Mouse (Mus musculus) left cerebral cortex, adult 2 months (tissue): ENCODE measurements around the gene Gm20425. TPM values are rescaled to one million over a fixed set of nuclear protein-coding genes. Genes with fewer than 3 reads are reported as not detected.

ENCODE experiments used
- DNase-seq, 2 experiments: peaks; one replicate each; pipeline ENCODE4 v3.0.0; 2021 to 2022; ENCODE audit warnings: low spot score in 2 of 2, mixed read lengths in 1 of 2; ENCODE audit errors: extremely low spot score in 1 of 2
- H3K27ac ChIP-seq: fragments of 200-600 bp; 2 replicates; pipeline ENCODE4 v1.8.1; 2022
- H3K4me3 ChIP-seq: fragments of 200-600 bp; 2 replicates; pipeline ENCODE4 v1.8.1; 2022
- CTCF ChIP-seq: fragments of 200-600 bp; IDR thresholded peaks from 2 replicates; pipeline ENCODE4 v1.8.1; 2022; ENCODE audit warnings: antibody characterized with exemption, mild to moderate bottlenecking, moderate library complexity
- intact Hi-C: fragments of 180-260 bp; cut with DNase I; formaldehyde crosslinking; loops from one replicate; pipeline ENCODE4 v1.15.1; 2025
- total RNA-seq, 2 experiments: library from RNA; stranded (reverse); gene quantifications; 2 replicates each; pipeline ENCODE4 v1.2.3; 2021

Gm20425 gene
- total RNA-seq, 2 experiments from 2014 or later = 8.5 to 11.7 TPM

DNA sequence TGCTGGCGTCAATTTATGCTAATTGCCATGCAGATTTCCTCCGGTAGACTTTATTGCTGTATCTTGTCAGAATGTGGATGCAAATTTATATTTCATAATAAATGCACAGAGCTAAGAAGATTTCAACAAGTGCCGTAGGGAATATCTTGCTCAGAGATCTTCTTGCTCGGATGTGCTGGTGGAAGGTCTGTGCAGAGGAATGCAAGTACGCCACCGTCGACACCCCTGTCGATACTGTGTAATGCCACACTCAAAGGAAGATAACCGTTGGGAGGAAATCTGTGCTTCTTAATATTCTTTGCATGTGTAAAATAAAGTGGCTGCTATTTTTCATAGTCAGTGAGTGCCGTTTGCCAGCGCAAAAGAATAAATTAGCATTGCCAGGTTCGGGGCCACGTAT lies 83.0 kb downstream of the Gm20425 start:
- intact Hi-C loops = loop anchor here (5.0 kb wide), 2 partner anchors 35 to 55 kb away; partner anchors contain the start of gene Rab6b
- no peak overlapping the region for H3K4me3 ChIP-seq
- DNase-seq = no peak
- no peak for TF ChIP-seq CTCF
- H3K27ac ChIP-seq = peak overlapping the region; percentile 40

DNA sequence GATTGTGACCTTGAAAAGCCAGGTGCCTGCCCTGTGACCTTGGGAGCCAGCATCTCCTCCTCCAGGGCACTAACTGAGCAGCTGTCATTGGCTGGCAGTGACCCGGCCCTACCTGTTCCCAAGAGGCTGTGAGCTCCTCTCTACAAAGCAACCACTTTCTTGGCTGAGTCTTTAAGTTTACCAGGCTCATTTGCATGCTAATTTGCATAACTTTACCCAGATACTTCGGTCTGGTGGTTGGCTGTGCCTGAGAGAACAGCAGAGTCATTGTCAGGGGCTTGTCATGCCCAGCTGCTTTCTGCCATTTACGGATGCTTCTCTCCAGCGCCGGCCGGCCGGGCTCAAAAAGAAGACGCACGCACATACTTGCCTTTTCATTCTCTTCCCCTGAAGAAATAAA lies 83.4 kb downstream of the Gm20425 start:
- H3K27ac ChIP-seq = peak overlapping the region; percentile 40
- intact Hi-C loops = loop anchor here (5.0 kb wide), 2 partner anchors 34 to 54 kb away; partner anchors contain the start of gene Rab6b
- TF ChIP-seq CTCF = no peak
- peak in 1 of 2 experiments; percentile 38 for DNase-seq
- H3K4me3 ChIP-seq = no peak overlapping the region

DNA sequence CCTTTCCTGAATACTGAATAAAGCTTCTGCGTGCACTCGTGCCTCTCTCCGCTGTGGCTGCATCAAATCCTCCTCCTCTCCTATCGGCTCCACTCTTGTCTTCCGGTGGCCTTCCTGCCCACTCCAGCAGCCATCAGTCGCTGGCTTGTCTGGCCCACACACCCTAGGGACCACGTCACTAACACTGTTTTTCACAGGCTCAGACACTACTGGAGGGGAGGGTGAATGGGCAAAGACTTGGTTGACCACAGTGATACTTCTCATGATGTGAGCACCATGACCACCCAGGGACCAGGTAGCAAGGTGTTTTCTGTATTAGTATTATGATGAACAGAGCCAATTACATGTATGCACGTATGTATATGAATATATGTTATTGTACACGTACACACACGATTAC lies 83.8 kb downstream of the Gm20425 start:
- Histone ChIP-seq H3K4me3 (no peak overlapping the region), H3K27ac (peak overlapping the region; percentile 40; the same call in 1 of the 2 replicates)
- no peak for DNase-seq
- no peak for TF ChIP-seq CTCF
- intact Hi-C loops = loop anchor here (5.0 kb wide), 2 partner anchors 34 to 54 kb away; partner anchors contain the start of gene Rab6b

DNA sequence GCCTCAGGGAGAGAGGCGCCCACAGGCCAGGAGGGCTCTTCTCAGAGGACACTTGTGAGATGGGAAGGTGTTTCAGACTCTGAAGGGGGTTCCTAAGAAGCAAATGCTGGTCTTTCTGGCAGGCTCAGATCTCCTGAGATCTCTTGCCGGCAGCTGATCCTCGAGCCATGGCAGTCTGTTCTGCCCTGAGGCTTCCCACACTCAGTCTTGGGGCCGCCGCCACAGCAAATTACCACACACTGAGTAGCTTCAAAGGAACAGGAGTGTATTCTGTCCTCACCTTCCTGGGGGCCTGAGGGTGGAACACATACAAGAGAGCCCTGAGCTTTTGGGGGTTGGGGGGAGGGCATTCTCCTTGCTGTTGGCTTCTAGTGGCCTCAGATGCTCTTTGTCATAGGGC lies 84.8 kb downstream of the Gm20425 start:
- no peak for DNase-seq
- intact Hi-C loops = loop anchor here (5.0 kb wide), 2 partner anchors 33 to 53 kb away; partner anchors contain the start of gene Rab6b

DNA sequence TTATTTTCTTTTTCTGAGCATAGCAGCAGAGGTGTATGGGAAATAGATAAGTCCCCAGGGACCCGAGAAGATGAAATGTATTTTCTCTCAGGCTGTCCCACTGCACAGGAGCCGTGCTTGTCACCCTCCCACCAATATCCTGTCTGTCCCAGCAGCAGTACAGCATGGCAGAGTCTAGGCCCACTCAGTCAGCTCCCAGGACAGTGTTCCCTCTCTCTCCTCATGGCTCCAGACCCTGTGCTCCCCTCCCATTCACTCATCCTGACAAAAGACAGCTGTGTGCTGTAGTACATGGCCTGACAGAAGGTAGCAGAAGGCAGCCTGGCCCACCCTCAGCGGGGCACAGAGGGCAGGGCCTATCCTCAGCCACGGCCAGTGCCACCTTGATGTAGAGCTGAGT lies 86.2 kb downstream of the Gm20425 start:
- intact Hi-C loops = no loop called here

More for the DNA sequence above, 84.8 kb downstream of the Gm20425 start:
- H3K27ac ChIP-seq = peak overlapping the region; percentile 48; the same call in 1 of the 2 replicates
- no peak for TF ChIP-seq CTCF
- no peak overlapping the region for H3K4me3 ChIP-seq

DNA sequence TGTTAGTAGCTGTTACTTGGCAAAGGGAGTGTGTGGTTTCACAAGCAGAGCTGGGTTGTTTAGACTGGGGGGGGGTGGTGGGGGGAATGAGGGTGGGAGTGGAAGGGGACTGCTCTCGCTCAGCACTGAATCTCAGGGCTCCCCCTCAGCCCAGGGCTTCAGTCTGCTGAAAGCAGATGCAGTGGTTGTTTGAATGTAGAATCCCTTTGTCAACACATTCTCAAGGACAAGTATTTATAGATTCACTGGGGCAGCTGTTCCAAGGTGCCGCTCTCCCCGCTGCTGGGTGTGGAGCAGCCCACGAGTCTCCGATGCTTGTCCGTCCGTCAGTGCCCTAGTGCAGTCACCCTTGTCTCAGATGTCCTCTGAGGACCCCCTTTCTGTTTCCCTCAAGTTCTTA lies 88.8 kb downstream of the Gm20425 start:
- no peak overlapping the region for H3K4me3 ChIP-seq
- DNase-seq = no peak
- no peak for TF ChIP-seq CTCF
- peak overlapping the region; percentile 56; the same call in 1 of the 2 replicates for H3K27ac ChIP-seq
- intact Hi-C loops = no loop called here

More for the DNA sequence above, 86.2 kb downstream of the Gm20425 start:
- DNase-seq = no peak
- H3K27ac ChIP-seq = peak overlapping the region; percentile 63
- no peak for TF ChIP-seq CTCF
- H3K4me3 ChIP-seq = no peak overlapping the region

DNA sequence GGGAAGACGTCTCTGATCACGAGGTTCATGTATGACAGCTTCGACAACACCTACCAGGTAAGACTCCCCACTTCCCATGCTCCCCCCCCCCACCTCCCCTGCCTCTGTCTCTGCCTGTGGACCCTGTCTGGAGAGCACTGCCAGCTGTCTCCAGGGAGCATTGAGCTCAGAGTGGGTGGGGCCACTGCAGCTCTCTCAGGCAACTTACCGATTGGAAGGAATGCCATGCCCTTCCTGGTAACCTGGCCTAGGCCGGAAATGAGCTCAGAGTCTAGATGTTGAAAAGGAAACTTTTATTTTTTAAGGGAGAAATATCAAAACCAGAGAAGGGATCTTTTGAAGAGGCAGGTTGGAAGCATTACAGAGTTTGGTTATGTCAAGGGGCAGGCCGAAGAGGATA lies 89.7 kb downstream of the Gm20425 start:
- no peak overlapping the region; the same call in 1 of the 2 replicates for H3K27ac ChIP-seq
- intact Hi-C loops = no loop called here
- DNase-seq = no peak
- TF ChIP-seq CTCF = no peak
- no peak overlapping the region for H3K4me3 ChIP-seq

Other genes starting within 250 kb of the Gm20425 start
- gene Slco2a1, start 241.6 kb downstream of the Gm20425 start, total RNA-seq = 1 to 10 TPM in 1 of 2 experiments, under 1 TPM in 1; 0.89 to 1.2 TPM
- 100 to 1,000 TPM; 605 to 610 TPM for gene Rab6b, start 118.5 kb downstream of the Gm20425 start, total RNA-seq
- 10 to 100 TPM; 17.6 to 20.5 TPM for gene Srprb, start 28.2 kb downstream of the Gm20425 start, total RNA-seq
- gene Trf, start 137 bp upstream of the Gm20425 start, total RNA-seq = 100 to 1,000 TPM; 131 to 135 TPM
- gene 1300017J02Rik, start 74.8 kb upstream of the Gm20425 start, total RNA-seq = not detected
- gene Topbp1, start 74.9 kb upstream of the Gm20425 start, total RNA-seq = 10 to 100 TPM; 20.0 to 23.1 TPM
- gene Cdv3, start 135.5 kb upstream of the Gm20425 start, total RNA-seq = 10 to 100 TPM; 74.1 to 79.7 TPM